Mouse (Mus musculus) thymus, adult 2 months (tissue): Measurements from ENCODE around the gene Serinc4.

ENCODE experiments used
- CTCF ChIP-seq: fragments of 200-500 bp; IDR thresholded peaks from 2 replicates; pipeline ENCODE4 v1.5.1; 2012; ENCODE audit warnings: mild to moderate bottlenecking, control low read depth, low read length, moderate library complexity, borderline replicate concordance; ENCODE audit not compliant: control insufficient read depth, poor library complexity, insufficient read depth; ENCODE audit errors: extremely low read depth
- POLR2A ChIP-seq: fragments of 200-500 bp; IDR thresholded peaks from 2 replicates; pipeline ENCODE4 v1.6.1; 2012; ENCODE audit warnings: mild to moderate bottlenecking, low read length, control low read depth, moderate library complexity; ENCODE audit not compliant: control insufficient read depth, poor library complexity, insufficient read depth; ENCODE audit errors: extremely low read depth

GRCm38 (mm10) chr2:121434854-121435253 is 21.7 kb downstream of the Serinc4 start:
- TF ChIP-seq POLR2A (no peak), CTCF (no peak)
